Mouse (Mus musculus) embryonic facial prominence, embryonic 10.5 days (tissue): ENCODE results near the gene Hcst. TPM values are rescaled to one million over a fixed set of nuclear protein-coding genes. Genes with fewer than 3 reads are reported as not detected.

Experiments
- DNase-seq: peaks from one replicate; pipeline ENCODE4 v3.0.0-alpha.2; 2017; ENCODE audit warnings: low spot score
- H3K27ac ChIP-seq: fragments of 300-500 bp; sonication (generic); replicated peaks from 2 replicates; pipeline ENCODE4 v1.5.1; 2016; ENCODE audit warnings: mild to moderate bottlenecking
- H3K27me3 ChIP-seq: fragments of 300-500 bp; sonication (generic); replicated peaks from 2 replicates; pipeline ENCODE4 v1.6.1; 2016; ENCODE audit warnings: low read depth, mild to moderate bottlenecking; ENCODE audit not compliant: poor library complexity, severe bottlenecking
- H3K36me3 ChIP-seq: fragments of 300-500 bp; sonication (generic); replicated peaks from 2 replicates; pipeline ENCODE4 v1.6.1; 2016; ENCODE audit warnings: mild to moderate bottlenecking, moderate library complexity
- H3K4me1 ChIP-seq: fragments of 300-500 bp; sonication (generic); 2 replicates; pipeline ENCODE4 v1.6.1; 2016
- H3K4me3 ChIP-seq: fragments of 300-500 bp; sonication (generic); 2 replicates; pipeline ENCODE4 v1.5.1; 2016; ENCODE audit warnings: mild to moderate bottlenecking, moderate library complexity
- H3K9me3 ChIP-seq: fragments of 300-500 bp; sonication (generic); 2 replicates; pipeline ENCODE4 v1.6.1; 2016; ENCODE audit warnings: mild to moderate bottlenecking
- WGBS: fragments of 180-500 bp; shearing (Covaris S2); methylation state at CpG from one replicate; pipeline ENCODE4 v1.1.7; 2016; 5-methylcytosine and 5-hydroxymethylcytosine counted together
- polyA plus RNA-seq: library from polyadenylated mRNA; unstranded; fragments of >200 nt; fragmentation: Nextera tagmentation; extraction: Ambion mirVana; gene quantifications from 2 replicates; pipeline ENCODE4 v1.2.1, GENCODE M21; 2016

Gene Hcst
- polyA plus RNA-seq, 1 experiment from 2014 or later: not detected

DNA sequence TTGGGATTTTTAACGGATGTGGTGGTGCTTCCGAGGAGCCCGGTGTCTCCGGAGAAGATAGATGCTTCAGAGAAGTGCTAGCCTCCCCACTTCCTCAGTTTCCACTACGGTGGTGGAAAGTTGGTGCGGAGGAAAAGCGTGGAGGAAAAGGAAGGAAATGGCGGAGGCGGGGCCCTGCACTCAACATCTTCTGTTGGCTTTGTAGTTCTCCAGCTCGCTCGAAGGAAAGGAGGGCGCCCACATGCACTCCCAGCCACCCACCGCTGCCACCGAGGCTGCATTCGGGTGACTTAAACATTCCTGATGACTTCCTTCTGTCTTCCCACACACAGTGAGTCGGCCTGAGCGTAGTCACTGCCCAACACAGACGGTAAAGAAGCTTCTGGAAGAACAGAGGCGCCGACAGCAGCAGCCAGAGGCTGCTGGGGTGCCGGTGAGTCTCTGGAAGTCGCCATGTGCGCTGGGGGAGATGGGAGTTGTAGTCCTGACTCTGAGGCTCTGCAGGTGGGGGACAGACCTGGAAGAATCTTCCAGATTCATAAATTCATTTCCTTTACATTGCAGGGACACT lies 3.5 kb upstream of the Hcst start:
- Histone ChIP-seq H3K27me3 (peaks cover 46% of the 10 kb centered on the region), H3K4me3 (peak overlapping the region; percentile 68), H3K4me1 (peaks cover 24% of the 10 kb centered on the region), H3K27ac (0 out of 2 replicates have a peak overlapping the region, but pooled peaks have one; percentile 3), H3K9me3 (peaks cover 6% of the 10 kb centered on the region; the same call in 1 of the 2 replicates), H3K36me3 (peaks cover 21% of the 10 kb centered on the region)
- 43% methylated on average over 23 of the region's 23 CpGs for WGBS
- DNase-seq: no peak

DNA sequence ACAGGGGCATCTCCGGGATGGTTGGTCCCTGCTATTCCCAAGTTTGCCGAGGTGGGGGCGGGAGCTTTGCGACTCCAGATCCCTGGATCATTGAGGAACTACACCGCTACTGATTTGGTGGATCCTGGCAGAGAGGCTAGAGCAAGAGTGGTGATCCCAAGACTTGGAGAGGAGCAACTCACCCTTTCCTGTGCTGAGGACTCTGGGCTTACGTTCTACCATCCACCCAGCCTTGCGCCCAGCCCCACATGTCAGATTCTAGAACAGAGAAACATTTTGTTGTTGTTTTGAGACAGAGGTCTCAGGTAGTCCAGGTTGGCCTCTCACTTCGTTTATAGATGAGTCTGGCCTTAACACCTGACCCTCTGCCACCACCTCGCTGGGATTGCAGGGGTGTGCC lies 2.9 kb upstream of the Hcst start:
- Histone ChIP-seq H3K4me1 (peaks cover 24% of the 10 kb centered on the region), H3K36me3 (peaks cover 18% of the 10 kb centered on the region), H3K27ac (peak overlapping the region; percentile 75), H3K9me3 (peaks cover 6% of the 10 kb centered on the region; the same call in 1 of the 2 replicates), H3K27me3 (peaks cover 46% of the 10 kb centered on the region), H3K4me3 (peak overlapping the region; percentile 68)
- 14% methylated on average over 9 of the region's 9 CpGs for whole genome bisulfite sequencing
- no peak for DNase-seq

DNA sequence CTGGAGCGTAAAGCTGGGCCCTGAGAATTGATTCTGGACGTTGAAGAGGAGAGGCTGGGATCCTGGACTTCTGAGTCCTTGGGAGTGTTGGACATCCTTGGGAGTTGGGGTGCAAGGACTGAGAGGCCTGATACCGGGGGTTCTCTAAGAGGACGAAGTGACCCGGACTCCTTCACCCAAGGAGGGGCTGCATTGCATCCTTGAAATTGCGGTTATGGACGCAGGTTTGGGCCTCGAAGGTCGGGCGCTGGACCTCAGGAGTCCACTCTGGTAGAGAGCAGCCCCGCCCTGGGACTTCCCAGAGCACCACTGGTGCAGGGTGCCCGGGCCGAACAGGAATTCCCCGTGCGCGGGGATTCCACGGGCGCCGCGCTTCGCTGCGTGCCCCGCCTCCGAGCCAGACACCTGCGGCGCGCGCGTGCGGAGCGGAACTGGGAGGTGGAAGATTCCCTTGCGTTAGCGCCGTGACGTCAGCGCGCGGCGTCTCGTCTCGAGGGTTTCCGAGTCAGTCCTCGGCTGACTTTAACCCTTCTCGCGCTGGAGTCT lies 2.3 kb upstream of the Hcst start:
- peaks cover 46% of the 10 kb centered on the region for H3K27me3 ChIP-seq
- H3K4me3 ChIP-seq: peak overlapping the region; percentile 68
- peak overlapping the region; percentile 75 for H3K27ac ChIP-seq
- H3K4me1 ChIP-seq: peaks cover 24% of the 10 kb centered on the region
- WGBS: under 1% methylated on average over 45 of the region's 45 CpGs
- DNase-seq: peak; percentile 90
- peaks cover 13% of the 10 kb centered on the region for H3K36me3 ChIP-seq
- peaks cover 6% of the 10 kb centered on the region; the same call in 1 of the 2 replicates for H3K9me3 ChIP-seq

DNA sequence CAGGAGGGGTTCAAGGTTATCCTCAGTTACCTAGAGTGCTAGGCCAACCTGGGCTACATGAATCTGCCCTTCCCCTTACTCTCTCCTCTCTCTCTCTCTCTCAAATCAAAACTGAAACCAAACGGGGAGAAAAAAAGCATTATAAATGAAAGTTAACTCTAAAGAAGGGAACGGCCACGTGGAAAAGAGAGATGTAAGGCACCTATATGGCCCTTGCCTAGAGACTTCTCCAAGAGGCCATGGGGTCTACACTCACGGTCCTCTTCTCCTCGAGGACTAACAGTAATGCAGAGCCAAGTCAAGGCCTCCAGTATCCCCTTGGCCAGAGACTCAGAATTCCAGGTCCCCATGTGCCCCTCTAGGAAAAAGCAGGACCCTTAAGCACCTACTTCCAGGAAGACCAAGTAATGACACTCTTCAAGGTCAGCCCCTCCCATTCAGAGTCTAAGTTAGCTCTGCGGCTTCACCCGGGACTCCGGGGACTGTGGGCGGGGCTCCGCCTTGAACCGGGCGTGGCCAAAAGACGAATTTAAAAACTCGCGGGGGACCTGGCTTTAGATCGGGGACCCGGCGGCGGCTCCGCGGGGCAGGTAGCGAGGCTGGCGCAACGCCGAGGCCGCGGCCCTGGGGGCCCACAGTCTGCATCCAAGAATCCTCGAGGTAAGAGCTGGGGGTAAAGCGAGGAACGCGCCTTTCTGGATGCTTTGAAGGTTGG lies 1.7 kb upstream of the Hcst start, which contains the start of gene Nfkbid:
Gene Nfkbid (plus strand): TSS at position 558 of the 715 bp plus-strand sequence.
- H3K4me1 ChIP-seq: peaks cover 24% of the 10 kb centered on the region
- peaks cover 46% of the 10 kb centered on the region for H3K27me3 ChIP-seq
- H3K9me3 ChIP-seq: peaks cover 6% of the 10 kb centered on the region; the same call in 1 of the 2 replicates
- H3K4me3 ChIP-seq: peak within 1 kb of the TSS; percentile 68
- WGBS: 10% methylated on average over 31 of the region's 31 CpGs
- H3K27ac ChIP-seq: peak within 1 kb of the TSS; percentile 75
- peak; percentile 49 for DNase-seq
- H3K36me3 ChIP-seq: peaks cover 11% of the 10 kb centered on the region

DNA sequence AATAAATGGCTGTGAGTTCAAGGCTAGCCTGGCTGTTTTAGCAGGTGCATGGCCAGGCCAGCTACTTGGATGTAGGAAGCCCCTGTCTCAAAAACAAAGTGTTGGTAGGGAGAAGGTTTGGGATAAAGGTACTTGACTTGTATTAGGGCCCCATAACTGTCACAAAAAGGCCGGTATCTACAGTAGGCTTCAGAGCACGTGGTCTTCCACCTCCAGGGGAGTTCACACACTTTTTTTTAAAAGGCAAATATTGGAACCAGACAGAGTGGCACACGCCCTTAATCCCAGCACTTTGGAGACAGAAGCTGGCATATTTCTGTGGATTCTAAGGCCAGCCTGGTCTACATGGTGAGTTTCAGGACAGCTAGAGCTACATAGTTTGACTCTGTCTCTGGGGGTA lies 1.0 kb upstream of the Hcst start:
- Histone ChIP-seq H3K4me1 (peaks cover 24% of the 10 kb centered on the region), H3K27ac (no peak overlapping the region), H3K4me3 (no peak overlapping the region), H3K36me3 (peaks cover 6% of the 10 kb centered on the region), H3K9me3 (peaks cover 6% of the 10 kb centered on the region; the same call in 1 of the 2 replicates), H3K27me3 (peaks cover 46% of the 10 kb centered on the region)
- 90% methylated on average over 3 of the region's 3 CpGs for WGBS
- no peak for DNase-seq

DNA sequence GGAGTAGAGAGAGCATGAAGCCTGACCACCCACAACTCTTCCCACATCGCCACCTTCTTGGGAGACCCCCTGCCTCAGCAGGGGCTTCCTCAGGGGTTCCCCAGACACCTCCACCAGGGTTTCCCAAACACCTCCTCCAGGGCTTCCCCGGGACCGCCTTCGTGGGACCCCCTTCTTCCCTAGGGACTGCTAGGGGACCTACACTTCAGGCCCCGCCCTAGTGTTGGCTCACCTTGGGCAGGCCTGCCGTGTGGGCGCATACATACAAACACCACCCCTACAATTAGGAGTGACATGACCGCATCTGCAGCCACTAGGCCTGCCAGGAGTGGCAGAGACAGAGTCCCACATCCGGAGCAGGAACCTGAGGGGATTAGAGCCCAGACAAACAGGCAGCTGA lies 1.8 kb downstream of the Hcst start:
- peaks cover 6% of the 10 kb centered on the region; the same call in 1 of the 2 replicates for H3K9me3 ChIP-seq
- 75% methylated on average over 9 of the region's 9 CpGs for WGBS
- peaks cover 17% of the 10 kb centered on the region for H3K4me1 ChIP-seq
- H3K4me3 ChIP-seq: no peak overlapping the region
- peaks cover 31% of the 10 kb centered on the region for H3K27me3 ChIP-seq
- H3K36me3 ChIP-seq: no peaks in the 10 kb centered on the region
- no peak overlapping the region for H3K27ac ChIP-seq
- DNase-seq: no peak

DNA sequence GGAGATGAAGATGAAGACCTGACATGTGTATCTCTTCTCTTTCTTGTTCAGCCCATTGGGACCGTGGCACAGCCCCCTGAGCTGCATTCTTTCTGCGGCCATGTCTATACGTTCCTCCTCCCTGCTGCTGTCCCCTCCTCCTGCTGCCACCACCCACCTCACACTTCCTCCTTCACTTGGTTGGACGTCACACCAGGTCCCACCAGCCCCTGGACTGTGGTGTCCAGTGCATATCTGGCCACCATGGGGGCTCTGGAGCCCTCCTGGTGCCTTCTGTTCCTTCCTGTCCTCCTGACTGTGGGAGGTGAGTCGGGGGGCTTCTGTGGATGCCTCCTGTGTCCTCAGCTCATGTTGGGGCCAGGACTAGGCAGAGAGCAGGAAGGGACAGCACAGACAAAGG lies 6.1 kb downstream of the Hcst start, which contains the start of gene Tyrobp:
Gene Tyrobp (plus strand): TSS at position 165 of the 400 bp plus-strand sequence.
- Histone ChIP-seq H3K9me3 (peaks cover under 1% of the 10 kb centered on the region; the same call in 1 of the 2 replicates), H3K4me1 (no peaks in the 10 kb centered on the region), H3K36me3 (no peaks in the 10 kb centered on the region), H3K4me3 (no peak within 1 kb of the TSS), H3K27me3 (no peaks in the 10 kb centered on the region), H3K27ac (no peak within 1 kb of the TSS)
- WGBS: 78% methylated on average over 5 of the region's 5 CpGs
- no peak for DNase-seq

DNA sequence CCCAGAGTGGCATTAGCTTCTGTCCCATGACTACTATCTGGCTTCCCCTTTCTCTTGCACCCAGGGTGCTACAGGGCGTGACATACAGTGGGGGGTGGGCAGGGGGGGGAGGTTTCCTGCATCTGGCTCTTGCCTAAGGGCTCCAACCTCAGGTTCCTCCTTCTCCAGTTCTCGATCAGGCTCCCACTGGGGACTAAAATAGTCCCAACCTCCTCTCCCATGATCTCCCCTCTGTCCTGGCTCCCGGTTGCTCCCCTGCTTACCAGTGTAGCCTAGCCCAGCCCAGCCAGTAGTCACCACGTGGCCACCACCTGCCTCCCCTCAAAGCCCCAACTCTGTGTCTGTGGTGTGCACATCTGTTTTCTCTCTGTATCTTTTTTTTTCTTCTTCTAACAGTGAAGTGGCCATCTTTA lies 6.9 kb downstream of the Hcst start:
- Histone ChIP-seq H3K27me3 (no peaks in the 10 kb centered on the region), H3K4me3 (no peak overlapping the region), H3K36me3 (no peaks in the 10 kb centered on the region), H3K4me1 (no peaks in the 10 kb centered on the region), H3K9me3 (no peaks in the 10 kb centered on the region), H3K27ac (no peak overlapping the region)
- no peak for DNase-seq
- WGBS: 55% methylated on average over 4 of the region's 4 CpGs

DNA sequence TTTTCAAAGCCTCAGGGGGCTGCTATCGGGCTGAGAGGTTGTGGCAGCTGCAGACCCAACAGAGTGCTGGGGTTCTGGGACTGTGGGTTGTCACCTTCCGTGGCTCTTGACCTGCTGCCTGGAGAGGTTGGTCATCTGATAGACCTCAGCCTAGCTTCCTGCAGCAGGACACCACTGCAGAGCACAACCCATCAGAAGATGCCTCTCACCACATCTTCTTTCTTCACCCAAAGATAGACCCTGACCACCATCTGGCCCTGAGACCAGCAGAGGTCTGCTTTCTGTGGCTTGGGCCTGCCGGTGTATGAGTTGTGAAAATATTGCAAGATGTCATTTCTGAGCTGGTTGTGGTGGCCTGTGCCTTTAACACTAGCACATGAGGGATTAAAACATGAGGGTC lies 8.6 kb downstream of the Hcst start:
- no peak for DNase-seq
- Histone ChIP-seq H3K36me3 (no peaks in the 10 kb centered on the region), H3K27me3 (no peaks in the 10 kb centered on the region), H3K27ac (no peak overlapping the region), H3K4me3 (no peak overlapping the region), H3K4me1 (no peaks in the 10 kb centered on the region), H3K9me3 (no peaks in the 10 kb centered on the region)
- WGBS: 75% methylated on average over 3 of the region's 3 CpGs

DNA sequence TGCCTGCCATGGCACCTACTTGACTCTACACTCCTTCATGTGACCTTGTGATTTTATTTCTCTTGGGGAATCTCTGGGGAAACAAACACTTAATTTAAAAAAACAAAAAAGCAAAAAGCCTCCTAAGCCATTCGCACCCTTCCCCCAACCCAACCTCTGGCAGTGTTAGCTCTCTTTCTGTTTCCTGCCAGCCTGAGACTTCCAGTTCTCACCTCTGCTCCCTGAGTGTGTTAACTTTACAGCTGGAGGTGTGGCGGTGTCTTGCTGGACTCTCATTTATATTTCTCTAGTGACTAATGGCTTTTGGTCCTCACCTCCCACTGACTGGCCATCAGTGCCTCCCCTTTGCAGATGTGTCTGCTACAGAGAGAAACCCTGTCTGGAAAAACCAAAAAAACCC lies 9.9 kb downstream of the Hcst start:
- Histone ChIP-seq H3K4me3 (no peak overlapping the region), H3K27ac (no peak overlapping the region), H3K27me3 (no peaks in the 10 kb centered on the region), H3K9me3 (no peaks in the 10 kb centered on the region), H3K4me1 (no peaks in the 10 kb centered on the region), H3K36me3 (no peaks in the 10 kb centered on the region)
- WGBS: 78% methylated on average over 2 of the region's 2 CpGs
- DNase-seq: no peak

DNA sequence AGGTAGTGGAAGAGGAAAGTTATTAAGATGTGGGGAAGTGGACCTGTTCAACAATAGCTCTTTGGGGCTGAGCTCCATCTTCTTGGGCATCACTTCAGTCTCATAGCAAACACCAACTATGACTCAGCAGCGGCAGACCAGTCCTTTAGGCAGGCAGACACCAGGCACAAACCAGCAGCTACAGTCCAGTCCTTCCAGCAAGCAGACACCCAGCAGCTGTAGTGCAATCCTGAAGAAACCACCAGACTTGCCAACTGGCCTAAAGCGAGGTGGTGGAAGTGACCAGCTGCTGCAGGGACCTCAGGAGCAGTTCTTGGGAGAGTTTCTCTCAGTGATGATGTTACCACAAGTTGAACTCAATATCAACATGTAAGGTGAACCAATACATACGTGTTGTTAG lies 11.0 kb downstream of the Hcst start:
- no peaks in the 10 kb centered on the region for H3K27me3 ChIP-seq
- H3K27ac ChIP-seq: no peak overlapping the region
- no peaks in the 10 kb centered on the region for H3K4me1 ChIP-seq
- no peaks in the 10 kb centered on the region for H3K36me3 ChIP-seq
- H3K9me3 ChIP-seq: no peaks in the 10 kb centered on the region
- 80% methylated on average over 3 of the region's 3 CpGs for WGBS
- no peak overlapping the region for H3K4me3 ChIP-seq
- DNase-seq: no peak

DNA sequence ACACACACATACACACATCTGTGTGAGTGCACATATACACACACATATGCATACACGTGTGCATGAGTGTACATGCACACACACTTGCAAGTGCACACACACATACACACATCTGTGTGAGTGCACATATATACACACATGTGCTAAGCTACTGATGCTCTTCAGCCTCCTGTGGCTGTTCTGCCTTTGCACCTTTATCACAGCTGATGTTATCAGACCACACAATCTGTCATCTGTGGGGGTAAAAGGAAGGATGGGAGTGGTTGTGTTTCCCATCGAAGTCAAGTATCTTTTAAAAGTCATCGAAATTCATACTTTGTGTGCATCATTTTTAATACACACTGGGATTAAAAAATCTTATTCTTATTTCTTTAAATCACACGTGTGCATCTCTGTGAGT lies 17.3 kb downstream of the Hcst start:
- Histone ChIP-seq H3K4me1 (no peaks in the 10 kb centered on the region), H3K27ac (no peak overlapping the region), H3K36me3 (no peaks in the 10 kb centered on the region), H3K4me3 (no peak overlapping the region), H3K9me3 (no peaks in the 10 kb centered on the region), H3K27me3 (no peaks in the 10 kb centered on the region)
- WGBS: 71% methylated on average over 4 of the region's 4 CpGs
- no peak for DNase-seq

DNA sequence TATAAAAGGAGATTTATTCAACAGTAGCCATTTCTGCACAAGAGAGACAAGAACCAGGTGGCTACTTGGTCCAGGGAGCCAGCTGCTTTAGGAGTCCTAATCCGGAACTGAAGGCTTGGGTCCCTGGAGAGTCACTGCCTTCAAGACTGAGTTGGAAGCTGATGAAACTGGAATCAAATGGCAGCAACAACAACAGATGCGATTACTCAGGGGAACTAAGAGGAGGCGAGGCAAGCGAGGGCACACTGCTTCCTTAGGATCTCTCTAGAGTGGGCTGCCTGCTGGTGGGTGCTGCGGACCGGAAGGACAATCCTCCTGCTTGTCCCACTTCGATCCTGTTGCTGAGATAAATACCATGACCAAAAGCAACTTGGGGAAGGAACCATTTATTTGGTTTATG lies 20.0 kb downstream of the Hcst start:
- H3K4me3 ChIP-seq: no peak overlapping the region
- H3K4me1 ChIP-seq: no peaks in the 10 kb centered on the region
- no peaks in the 10 kb centered on the region for H3K27me3 ChIP-seq
- no peaks in the 10 kb centered on the region for H3K9me3 ChIP-seq
- DNase-seq: no peak
- no peak overlapping the region for H3K27ac ChIP-seq
- WGBS: 55% methylated on average over 7 of the region's 7 CpGs
- H3K36me3 ChIP-seq: no peaks in the 10 kb centered on the region
